Mouse (Mus musculus) CH12.LX (cell line): ENCODE measurements around the gene Nanos2.

Experiments used
- CHD1 ChIP-seq: IDR thresholded peaks from 2 replicates; pipeline ENCODE4 v1.6.1; 2012; ENCODE audit warnings: low read depth, low read length, improper control_type of control experiment, inconsistent platforms
- CHD2 ChIP-seq: IDR thresholded peaks from 2 replicates; pipeline ENCODE4 v1.6.1; 2011; ENCODE audit warnings: low read length, improper control_type of control experiment
- CTCF ChIP-seq, 2 experiments: IDR thresholded peaks in 1 of 2; conservative IDR thresholded peaks in 1 of 2; 2 replicates each; pipeline ENCODE4 v1.5.1; 2011 to 2012; ENCODE audit warnings: low read depth in 2 of 2, low read length in 2 of 2, improper control_type of control experiment in 1 of 2, inconsistent platforms in 1 of 2, mild to moderate bottlenecking in 1 of 2, moderate library complexity in 1 of 2
- ELF1 ChIP-seq: IDR thresholded peaks from 2 replicates; pipeline ENCODE4 v1.6.1; 2014; ENCODE audit warnings: low read depth, mild to moderate bottlenecking, inconsistent platforms, low read length, improper control_type of control experiment
- EP300 ChIP-seq: IDR thresholded peaks from 2 replicates; pipeline ENCODE4 v1.6.1; 2011; ENCODE audit warnings: low read length, improper control_type of control experiment
- HCFC1 ChIP-seq: IDR thresholded peaks from 2 replicates; pipeline ENCODE4 v1.6.1; 2012; ENCODE audit warnings: low read depth, mild to moderate bottlenecking, inconsistent platforms, low read length, improper control_type of control experiment
- KAT2A ChIP-seq: IDR thresholded peaks from 2 replicates; pipeline ENCODE4 v1.6.1; 2012; ENCODE audit warnings: low read length, improper control_type of control experiment, inconsistent platforms; ENCODE audit not compliant: insufficient replicate concordance
- MAFK ChIP-seq: IDR thresholded peaks from 2 replicates; pipeline ENCODE4 v1.6.1; 2011; ENCODE audit warnings: low read length, improper control_type of control experiment; ENCODE audit not compliant: insufficient replicate concordance
- MXI1 ChIP-seq: IDR thresholded peaks from 2 replicates; pipeline ENCODE4 v1.6.1; 2011; ENCODE audit warnings: mild to moderate bottlenecking, low read depth, low read length, improper control_type of control experiment
- MYC ChIP-seq: IDR thresholded peaks from 2 replicates; pipeline ENCODE4 v1.6.1; 2011; ENCODE audit warnings: low read depth, mild to moderate bottlenecking, improper control_type of control experiment, low read length
- POLR2A ChIP-seq: IDR thresholded peaks from 2 replicates; pipeline ENCODE4 v1.6.1; 2011; ENCODE audit warnings: low read depth, mild to moderate bottlenecking, improper control_type of control experiment, low read length
- ZC3H11A ChIP-seq: IDR thresholded peaks from 2 replicates; pipeline ENCODE4 v1.6.1; 2012; ENCODE audit warnings: low read depth, mild to moderate bottlenecking, inconsistent platforms, low read length, improper control_type of control experiment
- ZKSCAN1 ChIP-seq: IDR thresholded peaks from 2 replicates; pipeline ENCODE4 v1.6.1; 2012; ENCODE audit warnings: low read depth, inconsistent platforms, low read length, improper control_type of control experiment, borderline replicate concordance

- peak; percentile 45; the same call in 1 of the 2 replicates for TF ChIP-seq POLR2A
- no peak for TF ChIP-seq CTCF (conservative IDR thresholded peaks at IDR 0.05 in 1 of 2, IDR thresholded peaks at IDR 0.05 in 1 of 2; ENCODE audit: low read depth in 2 of 2, low read length in 2 of 2)
- TF ChIP-seq MAFK, result no peak
- TF ChIP-seq KAT2A, result no peak
- TF ChIP-seq CHD1, result no peak
- peak; percentile 60 for TF ChIP-seq ELF1
- no peak; the same call in 1 of the 2 replicates for TF ChIP-seq HCFC1
- peak; percentile 53; the same call in 1 of the 2 replicates for TF ChIP-seq MXI1
- no peak for TF ChIP-seq CHD2
- TF ChIP-seq EP300, result no peak
- no peak for TF ChIP-seq MYC
- no peak for TF ChIP-seq ZC3H11A
- no peak for TF ChIP-seq ZKSCAN1
Observed at GRCm38 (mm10) chr7:18950523-18951315, 36.5 kb upstream of the Nanos2 start.
